Mouse (Mus musculus): ENCODE measurements around the gene Rem2. TPM values are rescaled to one million over a fixed set of nuclear protein-coding genes. Genes with fewer than 3 reads are reported as not detected.

The Rem2 gene
- 13.6 TPM for polyA plus RNA-seq (2015; fragmentation: Illumina TruSeq; extraction: RNeasy Lipid Tissue Mini Kit (QIAGEN cat#74804); ENCODE audit: low read depth, low replicate concordance)

GRCm38 (mm10) chr14:54475941-54476844 is at the start of gene Rem2:
Rem2 (plus strand) TSS chr14:54476100.

GRCm38 (mm10) chr14:54426689-54427398 is 49.1 kb upstream of the Rem2 start, which contains the start of gene Mrpl52:
Mrpl52 (plus strand) TSS chr14:54426909.

GRCm38 (mm10) chr14:54431334-54432077 is 44.4 kb upstream of the Rem2 start, which contains the start of gene Mmp14:
Mmp14 (plus strand) TSS chr14:54431612.

GRCm38 (mm10) chr14:54463959-54464292 is 12.0 kb upstream of the Rem2 start, which contains the start of gene Lrp10:
Lrp10 (plus strand) TSS chr14:54464137.

Other genes starting within 250 kb of the Rem2 start
- 155 TPM for gene Dad1, start 222.0 kb upstream of the Rem2 start, polyA plus RNA-seq (2015; fragmentation: Illumina TruSeq; extraction: RNeasy Lipid Tissue Mini Kit (QIAGEN cat#74804); ENCODE audit: low read depth, low replicate concordance)
- 77.5 TPM for gene Abhd4, start 221.9 kb upstream of the Rem2 start, polyA plus RNA-seq (2015; fragmentation: Illumina TruSeq; extraction: RNeasy Lipid Tissue Mini Kit (QIAGEN cat#74804); ENCODE audit: low read depth, low replicate concordance)
- not detected for gene Olfr49, start 191.2 kb upstream of the Rem2 start, polyA plus RNA-seq (2015; fragmentation: Illumina TruSeq; extraction: RNeasy Lipid Tissue Mini Kit (QIAGEN cat#74804); ENCODE audit: low read depth, low replicate concordance)
- gene Oxa1l, start 115.3 kb upstream of the Rem2 start, polyA plus RNA-seq (2015; fragmentation: Illumina TruSeq; extraction: RNeasy Lipid Tissue Mini Kit (QIAGEN cat#74804); ENCODE audit: low read depth, low replicate concordance) = 47.9 TPM
- gene Slc7a7, start 58.3 kb upstream of the Rem2 start, polyA plus RNA-seq (2015; fragmentation: Illumina TruSeq; extraction: RNeasy Lipid Tissue Mini Kit (QIAGEN cat#74804); ENCODE audit: low read depth, low replicate concordance) = 2.1 TPM
- gene Mrpl52, start 49.2 kb upstream of the Rem2 start, polyA plus RNA-seq (2015; fragmentation: Illumina TruSeq; extraction: RNeasy Lipid Tissue Mini Kit (QIAGEN cat#74804); ENCODE audit: low read depth, low replicate concordance) = 143 TPM
- gene Mmp14, start 44.5 kb upstream of the Rem2 start, polyA plus RNA-seq (2015; fragmentation: Illumina TruSeq; extraction: RNeasy Lipid Tissue Mini Kit (QIAGEN cat#74804); ENCODE audit: low read depth, low replicate concordance) = 11.8 TPM
- gene Lrp10, start 12.0 kb upstream of the Rem2 start, polyA plus RNA-seq (2015; fragmentation: Illumina TruSeq; extraction: RNeasy Lipid Tissue Mini Kit (QIAGEN cat#74804); ENCODE audit: low read depth, low replicate concordance) = 17.0 TPM
- 61.5 TPM for gene Prmt5, start 41.4 kb downstream of the Rem2 start, polyA plus RNA-seq (2015; fragmentation: Illumina TruSeq; extraction: RNeasy Lipid Tissue Mini Kit (QIAGEN cat#74804); ENCODE audit: low read depth, low replicate concordance)
- gene Haus4, start 78.5 kb downstream of the Rem2 start, polyA plus RNA-seq (2015; fragmentation: Illumina TruSeq; extraction: RNeasy Lipid Tissue Mini Kit (QIAGEN cat#74804); ENCODE audit: low read depth, low replicate concordance) = 4.1 TPM
- 1.4 TPM for gene Ajuba, start 101.5 kb downstream of the Rem2 start, polyA plus RNA-seq (2015; fragmentation: Illumina TruSeq; extraction: RNeasy Lipid Tissue Mini Kit (QIAGEN cat#74804); ENCODE audit: low read depth, low replicate concordance)
- gene 4931414P19Rik, start 129.9 kb downstream of the Rem2 start, polyA plus RNA-seq (2015; fragmentation: Illumina TruSeq; extraction: RNeasy Lipid Tissue Mini Kit (QIAGEN cat#74804); ENCODE audit: low read depth, low replicate concordance) = 4.7 TPM
- gene Psmb5, start 141.9 kb downstream of the Rem2 start, polyA plus RNA-seq (2015; fragmentation: Illumina TruSeq; extraction: RNeasy Lipid Tissue Mini Kit (QIAGEN cat#74804); ENCODE audit: low read depth, low replicate concordance) = 275 TPM
- gene Psmb11, start 145.3 kb downstream of the Rem2 start, polyA plus RNA-seq (2015; fragmentation: Illumina TruSeq; extraction: RNeasy Lipid Tissue Mini Kit (QIAGEN cat#74804); ENCODE audit: low read depth, low replicate concordance) = 0.16 TPM
- not detected for gene Gm17606, start 164.9 kb downstream of the Rem2 start, polyA plus RNA-seq (2015; fragmentation: Illumina TruSeq; extraction: RNeasy Lipid Tissue Mini Kit (QIAGEN cat#74804); ENCODE audit: low read depth, low replicate concordance)
- gene Cdh24, start 165.3 kb downstream of the Rem2 start, polyA plus RNA-seq (2015; fragmentation: Illumina TruSeq; extraction: RNeasy Lipid Tissue Mini Kit (QIAGEN cat#74804); ENCODE audit: low read depth, low replicate concordance) = 6.1 TPM
- 31.4 TPM for gene 1700123O20Rik, start 210.1 kb downstream of the Rem2 start, polyA plus RNA-seq (2015; fragmentation: Illumina TruSeq; extraction: RNeasy Lipid Tissue Mini Kit (QIAGEN cat#74804); ENCODE audit: low read depth, low replicate concordance)
- 136 TPM for gene Acin1, start 210.8 kb downstream of the Rem2 start, polyA plus RNA-seq (2015; fragmentation: Illumina TruSeq; extraction: RNeasy Lipid Tissue Mini Kit (QIAGEN cat#74804); ENCODE audit: low read depth, low replicate concordance)
- gene Gm29776, start 222.7 kb downstream of the Rem2 start, polyA plus RNA-seq (2015; fragmentation: Illumina TruSeq; extraction: RNeasy Lipid Tissue Mini Kit (QIAGEN cat#74804); ENCODE audit: low read depth, low replicate concordance) = not detected
- gene Cebpe, start 236.1 kb downstream of the Rem2 start, polyA plus RNA-seq (2015; fragmentation: Illumina TruSeq; extraction: RNeasy Lipid Tissue Mini Kit (QIAGEN cat#74804); ENCODE audit: low read depth, low replicate concordance) = not detected

All from brain, adult 10 weeks (tissue).